Mouse (Mus musculus) midbrain, embryonic 10.5 days (tissue): Measurements from ENCODE around the gene Rabep1. TPM values are rescaled to one million over a fixed set of nuclear protein-coding genes. Genes with fewer than 3 reads are reported as not detected.
A peak's percentile ranks its signal among the peaks of the same experiment; 100 is the strongest.

Experiments
- DNase-seq: peaks from one replicate; pipeline ENCODE4 v3.0.0-alpha.2; 2017; ENCODE audit warnings: low spot score
- H3K27ac ChIP-seq: fragments of 300-500 bp; sonication (generic); replicated peaks from 2 replicates; pipeline ENCODE4 v1.5.1; 2016; ENCODE audit warnings: mild to moderate bottlenecking
- H3K27me3 ChIP-seq: fragments of 300-500 bp; sonication (generic); 2 replicates; pipeline ENCODE4 v1.6.1; 2016; ENCODE audit warnings: low read depth, mild to moderate bottlenecking; ENCODE audit not compliant: poor library complexity, severe bottlenecking
- H3K36me3 ChIP-seq: fragments of 300-500 bp; sonication (generic); 2 replicates; pipeline ENCODE4 v1.6.1; 2016; ENCODE audit warnings: mild to moderate bottlenecking, moderate library complexity
- H3K4me1 ChIP-seq: fragments of 300-500 bp; sonication (generic); 2 replicates; pipeline ENCODE4 v1.6.1; 2016
- H3K4me3 ChIP-seq: fragments of 300-500 bp; sonication (generic); 2 replicates; pipeline ENCODE4 v1.5.1; 2016; ENCODE audit warnings: mild to moderate bottlenecking, moderate library complexity
- H3K9me3 ChIP-seq: fragments of 300-500 bp; sonication (generic); replicated peaks from 2 replicates; pipeline ENCODE4 v1.6.1; 2016; ENCODE audit warnings: mild to moderate bottlenecking
- WGBS: fragments of 180-500 bp; shearing (Covaris S2); methylation state at CpG from one replicate; pipeline ENCODE4 v1.1.7; 2016; 5-methylcytosine and 5-hydroxymethylcytosine counted together
- polyA plus RNA-seq: library from polyadenylated mRNA; unstranded; fragments of >200 nt; fragmentation: Nextera tagmentation; extraction: Ambion mirVana; gene quantifications from 2 replicates; pipeline ENCODE4 v1.2.1, GENCODE M21; 2016

Gene Rabep1
- polyA plus RNA-seq, 1 experiment from 2014 or later = 39.2 TPM

- Histone ChIP-seq H3K36me3 (peaks cover 74% of the 10 kb centered on the region), H3K4me3 (no peak overlapping the region), H3K27ac (no peak overlapping the region), H3K27me3 (no peaks in the 10 kb centered on the region), H3K4me1 (no peaks in the 10 kb centered on the region), H3K9me3 (no peaks in the 10 kb centered on the region)
- no peak for DNase-seq
- 95% methylated on average over 5 of the region's 5 CpGs for WGBS
These were observed 86.9 kb downstream of the Rabep1 start for GRCm38 (mm10) chr11:70931461-70931860.

- H3K27me3 ChIP-seq = no peaks in the 10 kb centered on the region
- H3K4me3 ChIP-seq = no peak overlapping the region
- H3K9me3 ChIP-seq = no peaks in the 10 kb centered on the region
- peaks cover 77% of the 10 kb centered on the region for H3K36me3 ChIP-seq
- DNase-seq = no peak
- H3K4me1 ChIP-seq = no peaks in the 10 kb centered on the region
- no peak overlapping the region for H3K27ac ChIP-seq
- 93% methylated on average over 7 of the region's 7 CpGs for WGBS
These were observed 90.7 kb downstream of the Rabep1 start for GRCm38 (mm10) chr11:70935316-70935715.

GRCm38 (mm10) chr11:70942596-70942995 lies 98.0 kb downstream of the Rabep1 start:
- Histone ChIP-seq H3K27me3 (no peaks in the 10 kb centered on the region), H3K36me3 (peaks cover 100% of the 10 kb centered on the region), H3K4me1 (no peaks in the 10 kb centered on the region), H3K9me3 (no peaks in the 10 kb centered on the region), H3K4me3 (no peak overlapping the region), H3K27ac (no peak overlapping the region)
- 85% methylated on average over 1 of the region's 1 CpGs for WGBS
- DNase-seq = no peak

- Histone ChIP-seq H3K4me3 (no peak overlapping the region), H3K36me3 (peaks cover 100% of the 10 kb centered on the region), H3K27me3 (no peaks in the 10 kb centered on the region), H3K27ac (no peak overlapping the region), H3K9me3 (no peaks in the 10 kb centered on the region), H3K4me1 (no peaks in the 10 kb centered on the region)
- 94% methylated on average over 7 of the region's 7 CpGs for WGBS
- no peak for DNase-seq
These were observed 99.1 kb downstream of the Rabep1 start for GRCm38 (mm10) chr11:70943651-70944050.

GRCm38 (mm10) chr11:70944935-70945817 lies 100.6 kb downstream of the Rabep1 start:
- H3K4me3 ChIP-seq = no peak overlapping the region
- peaks cover 100% of the 10 kb centered on the region for H3K36me3 ChIP-seq
- whole genome bisulfite sequencing = 93% methylated on average over 4 of the region's 4 CpGs

GRCm38 (mm10) chr11:70954711-70955110 lies 110.1 kb downstream of the Rabep1 start:
- no peak for DNase-seq
- 93% methylated on average over 4 of the region's 4 CpGs for WGBS
- H3K4me1 ChIP-seq = no peaks in the 10 kb centered on the region
- no peaks in the 10 kb centered on the region for H3K27me3 ChIP-seq
- no peak overlapping the region for H3K4me3 ChIP-seq
- H3K9me3 ChIP-seq = no peaks in the 10 kb centered on the region
- H3K27ac ChIP-seq = no peak overlapping the region
- H3K36me3 ChIP-seq = peaks cover 100% of the 10 kb centered on the region

More at GRCm38 (mm10) chr11:70944935-70945817, 100.6 kb downstream of the Rabep1 start:
- no peaks in the 10 kb centered on the region for H3K4me1 ChIP-seq
- no peaks in the 10 kb centered on the region for H3K27me3 ChIP-seq
- H3K27ac ChIP-seq = no peak overlapping the region
- no peak for DNase-seq
- no peaks in the 10 kb centered on the region for H3K9me3 ChIP-seq

GRCm38 (mm10) chr11:70960786-70961554 lies 116.4 kb downstream of the Rabep1 start:
- Histone ChIP-seq H3K27me3 (no peaks in the 10 kb centered on the region), H3K4me1 (no peaks in the 10 kb centered on the region), H3K4me3 (no peak overlapping the region), H3K36me3 (peaks cover 100% of the 10 kb centered on the region), H3K27ac (no peak overlapping the region), H3K9me3 (no peaks in the 10 kb centered on the region)
- 91% methylated on average over 5 of the region's 5 CpGs for WGBS
- no peak for DNase-seq

GRCm38 (mm10) chr11:70964222-70964907 lies 119.8 kb downstream of the Rabep1 start:
- Histone ChIP-seq H3K9me3 (no peaks in the 10 kb centered on the region), H3K27me3 (no peaks in the 10 kb centered on the region), H3K36me3 (peaks cover 80% of the 10 kb centered on the region), H3K27ac (no peak overlapping the region), H3K4me1 (peaks cover 14% of the 10 kb centered on the region), H3K4me3 (no peak overlapping the region)
- DNase-seq = no peak
- WGBS = 84% methylated on average over 4 of the region's 4 CpGs

GRCm38 (mm10) chr11:70969271-70969794 lies 124.8 kb downstream of the Rabep1 start:
- peaks cover 58% of the 10 kb centered on the region for H3K36me3 ChIP-seq
- WGBS = 2% methylated on average over 25 of the region's 25 CpGs
- peak overlapping the region; percentile 96 for H3K4me3 ChIP-seq
- H3K27me3 ChIP-seq = no peaks in the 10 kb centered on the region
- no peak for DNase-seq
- peak overlapping the region; percentile 94 for H3K27ac ChIP-seq
- H3K9me3 ChIP-seq = no peaks in the 10 kb centered on the region
- H3K4me1 ChIP-seq = peaks cover 22% of the 10 kb centered on the region

- Histone ChIP-seq H3K9me3 (no peaks in the 10 kb centered on the region), H3K4me1 (peaks cover 22% of the 10 kb centered on the region), H3K36me3 (peaks cover 58% of the 10 kb centered on the region), H3K27me3 (no peaks in the 10 kb centered on the region), H3K27ac (peak within 1 kb of the TSS; percentile 94), H3K4me3 (peak within 1 kb of the TSS; percentile 96)
- WGBS = under 1% methylated on average over 43 of the region's 43 CpGs
- peak; percentile 94 for DNase-seq
These were observed 125.4 kb downstream of the Rabep1 start, which contains the start of the genes Nup88 and Rpain for GRCm38 (mm10) chr11:70969821-70970559. Nup88 (minus strand) TSS chr11:70969973. Rpain (plus strand) TSS chr11:70970213.

GRCm38 (mm10) chr11:70970560-70971540 lies 126.3 kb downstream of the Rabep1 start:
- no peaks in the 10 kb centered on the region for H3K9me3 ChIP-seq
- peak overlapping the region; percentile 96 for H3K4me3 ChIP-seq
- H3K27me3 ChIP-seq = no peaks in the 10 kb centered on the region
- peaks cover 22% of the 10 kb centered on the region for H3K4me1 ChIP-seq
- H3K27ac ChIP-seq = peak overlapping the region; percentile 94
- DNase-seq = no peak
- 19% methylated on average over 24 of the region's 24 CpGs for WGBS
- H3K36me3 ChIP-seq = peaks cover 58% of the 10 kb centered on the region
